9 mouse cellular contexts compared by ENCODE assay signal in the genomic region with DNA sequence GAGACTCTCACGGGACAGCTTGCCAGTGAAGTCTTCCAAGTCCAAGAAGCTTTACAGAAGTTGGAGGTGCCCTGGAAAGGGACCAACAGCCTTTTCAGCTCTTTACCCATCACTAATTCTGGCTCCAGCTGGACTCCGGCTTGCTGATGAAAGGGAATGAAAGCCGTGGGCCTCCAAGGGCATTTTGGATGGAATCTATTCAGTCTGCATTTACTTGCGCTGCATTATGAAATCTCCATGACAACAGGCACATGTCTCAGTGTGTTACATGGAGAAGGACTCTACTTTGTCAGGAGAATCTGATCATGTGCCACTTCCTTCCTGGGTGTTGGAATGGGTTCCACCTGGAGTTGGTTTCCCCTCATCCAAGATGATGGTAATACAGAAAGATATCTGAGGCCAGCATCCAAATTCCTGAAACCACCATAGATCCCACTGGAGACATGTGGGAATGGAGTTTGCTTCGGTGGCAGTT.
DNase-seq lines count a peak whose midpoint lies in the region; ATAC-seq lines count a peak whose summit lies in the region.
"Had no signal": no experiment of that assay in that cellular context is flagged by ENCODE, and none has a peak within 500 bp of the region (broad histone marks: within the 10 kb centered on the region; RNA-seq: fewer than 3 reads in every experiment).

No protein-coding gene starts in this region.

- 13% methylated on average over 5 of the region's 5 CpGs for WGBS in forebrain, embryonic 16.5 days
- WGBS in midbrain, embryonic 16.5 days = 26% methylated on average over 5 of the region's 5 CpGs

- no peak overlapping the region for H3K4me2 ChIP-seq in forebrain, embryonic 16.5 days (ENCODE audit: low read length)
- no peak overlapping the region for H3K4me2 ChIP-seq in midbrain, embryonic 16.5 days (ENCODE audit: low read length)
- H3K4me2 ChIP-seq: heart, embryonic 12.5 days had no signal

- H3K27ac ChIP-seq in forebrain, embryonic 16.5 days (ENCODE audit: low read length) = peak overlapping the region; percentile 37; the same call in 1 of the 2 replicates
- H3K27ac ChIP-seq in midbrain, embryonic 16.5 days (ENCODE audit: low read length) = peak overlapping the region; percentile 38; the same call in 1 of the 2 replicates

- peaks cover 8% of the 10 kb centered on the region for H3K4me1 ChIP-seq in forebrain, embryonic 16.5 days (replicated peaks; ENCODE audit: control insufficient read depth, insufficient read depth, low read length)
- H3K4me1 ChIP-seq in midbrain, embryonic 16.5 days (ENCODE audit: control insufficient read depth, insufficient read depth, low read length) = peaks cover 5% of the 10 kb centered on the region
- H3K4me1 ChIP-seq: heart, embryonic 12.5 days had no signal

- DNase-seq in cerebellum, postnatal 10 days = peak; percentile 72 to 83
- no peak for DNase-seq in cerebellum, adult 9-10 months
- peak; percentile 2 for DNase-seq in left cerebral cortex, adult 11 months (ENCODE audit: low spot score)
- no peak for DNase-seq in urinary bladder, postnatal 4 days (ENCODE audit: low spot score in 2 of 2)
- DNase-seq in adrenal gland, postnatal 14 days = no peak
- no peak for DNase-seq in urinary bladder, postnatal 25 days (ENCODE audit: low spot score)

- no peaks in the 10 kb centered on the region for H3K27me3 ChIP-seq in forebrain, embryonic 16.5 days (replicated peaks; ENCODE audit: control insufficient read depth, insufficient read depth, low read length)
- no peaks in the 10 kb centered on the region for H3K27me3 ChIP-seq in midbrain, embryonic 16.5 days (ENCODE audit: control insufficient read depth, insufficient read depth, low read depth, low read length)
- H3K27me3 ChIP-seq: heart, embryonic 12.5 days had no signal

- H3K36me3 ChIP-seq in forebrain, embryonic 16.5 days (ENCODE audit: control insufficient read depth, insufficient read depth) = no peaks in the 10 kb centered on the region
- H3K36me3 ChIP-seq in midbrain, embryonic 16.5 days (ENCODE audit: control insufficient read depth, insufficient read depth, low read length) = no peaks in the 10 kb centered on the region
- H3K36me3 ChIP-seq: heart, embryonic 12.5 days had no signal

- no peaks in the 10 kb centered on the region for H3K9me3 ChIP-seq in forebrain, embryonic 16.5 days (ENCODE audit: control insufficient read depth, low read length)
- no peaks in the 10 kb centered on the region for H3K9me3 ChIP-seq in midbrain, embryonic 16.5 days (replicated peaks; ENCODE audit: control insufficient read depth, low read length, poor library complexity, severe bottlenecking)
- H3K9me3 ChIP-seq: heart, embryonic 12.5 days had no signal

- no peak overlapping the region for H3K4me3 ChIP-seq in forebrain, embryonic 16.5 days (replicated peaks; ENCODE audit: low read length)
- H3K4me3 ChIP-seq in midbrain, embryonic 16.5 days (ENCODE audit: low read depth, low read length) = no peak overlapping the region
- H3K4me3 ChIP-seq: heart, embryonic 12.5 days had no signal

- ATAC-seq in forebrain, embryonic 16.5 days = peak; percentile 91
- ATAC-seq in midbrain, embryonic 16.5 days = peak; percentile 92

- no peak overlapping the region for H3K9ac ChIP-seq in forebrain, embryonic 16.5 days (replicated peaks; ENCODE audit: low read depth, low read length)
- H3K9ac ChIP-seq in midbrain, embryonic 16.5 days (ENCODE audit: low read depth, low read length) = no peak overlapping the region
- H3K9ac ChIP-seq: heart, embryonic 12.5 days had no signal

Comparison
In these comparisons a context has a peak if more than half of its experiments do, and no peak if none do; other contexts are left out.
1. DNase-seq: peak in cerebellum, postnatal 10 days (2 of 2) and left cerebral cortex, adult 11 months (single experiment); none in cerebellum, adult 9-10 months (single experiment), urinary bladder, postnatal 4 days (0 of 2), adrenal gland, postnatal 14 days (single experiment) and urinary bladder, postnatal 25 days (single experiment).